ENCODE assay signal across 26 mouse cellular contexts in genomic region chr16:91921340-91921739, GRCm38 (mm10).
"Had no signal": no experiment of that assay in that cellular context is flagged by ENCODE, and none has a peak within 500 bp of the region (broad histone marks: within the 10 kb centered on the region; RNA-seq: fewer than 3 reads in every experiment).

No protein-coding gene starts in this region.

- H3K4me3 ChIP-seq: gastrocnemius, adult 2 months; heart, embryonic 10.5 days; heart, embryonic 12.5 days; hindbrain, embryonic 10.5 days; hindbrain, embryonic 12.5 days; kidney, embryonic 15.5 days; left cerebral cortex, adult 2 months; limb, embryonic 10.5 days; limb, embryonic 12.5 days; liver, embryonic 12.5 days had no signal

- H3K27ac ChIP-seq: gastrocnemius, adult 2 months; heart, embryonic 10.5 days; hindbrain, embryonic 10.5 days; hindbrain, embryonic 12.5 days; hindbrain, embryonic 14.5 days; kidney, embryonic 15.5 days; kidney, postnatal 0 days; left cerebral cortex, adult 2 months; limb, embryonic 10.5 days; limb, embryonic 12.5 days; liver, embryonic 12.5 days; liver, embryonic 14.5 days had no signal

- H3K4me2 ChIP-seq: heart, embryonic 12.5 days; hindbrain, embryonic 12.5 days; hindbrain, embryonic 14.5 days; kidney, embryonic 15.5 days; limb, embryonic 12.5 days; liver, embryonic 12.5 days had no signal

- H3K9ac ChIP-seq: heart, embryonic 12.5 days; hindbrain, embryonic 12.5 days; hindbrain, embryonic 14.5 days; kidney, embryonic 15.5 days; limb, embryonic 12.5 days; liver, embryonic 12.5 days; liver, embryonic 14.5 days had no signal

- DNase-seq: gastrocnemius, adult 2 months; gastrocnemius, postnatal 10 days; gastrocnemius, postnatal 25 days; heart, adult 18-20 months; heart, postnatal 10 days; heart, postnatal 4 days; kidney, adult 11 months; kidney, adult 8-10 months; kidney, postnatal 14 days; kidney, postnatal 36 days; layer of hippocampus, adult 9-11 months; liver had no signal

- H3K9me3 ChIP-seq: heart, embryonic 10.5 days; heart, embryonic 12.5 days; hindbrain, embryonic 10.5 days; hindbrain, embryonic 12.5 days; kidney, embryonic 15.5 days; limb, embryonic 10.5 days; limb, embryonic 12.5 days; liver, embryonic 12.5 days had no signal

- ATAC-seq: hindbrain, embryonic 16.5 days; inflammation-experienced regulatory T-cells, adult 6 months; liver, embryonic 12.5 days had no signal

- H3K27me3 ChIP-seq: heart, embryonic 12.5 days; hindbrain, embryonic 12.5 days; kidney, embryonic 15.5 days; limb, embryonic 12.5 days; liver, embryonic 12.5 days had no signal
